9 mouse cellular contexts compared by ENCODE assay signal in the genomic region with DNA sequence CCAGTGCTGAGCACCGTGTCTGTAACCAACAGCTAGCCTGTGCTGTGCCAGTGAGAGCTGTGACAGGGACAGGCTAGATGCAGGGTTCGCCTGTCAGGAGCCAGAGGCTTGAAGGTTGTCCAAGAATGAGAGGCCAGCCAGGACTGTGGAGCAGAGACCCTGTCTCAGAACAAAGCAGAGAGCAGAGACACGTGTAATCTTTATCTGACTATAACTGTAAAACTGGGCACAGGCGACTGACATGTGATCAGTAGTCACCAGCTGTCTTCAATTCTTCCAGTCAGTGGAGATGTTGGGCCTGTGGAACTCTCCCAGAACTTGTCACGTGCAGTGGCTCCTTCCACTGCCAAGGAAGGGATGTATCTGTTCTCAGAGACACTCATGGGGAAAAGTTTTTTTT. TPM values are rescaled to one million over a fixed set of nuclear protein-coding genes. Genes with fewer than 3 reads are reported as not detected.
DNase-seq lines count a peak whose midpoint lies in the region; ATAC-seq and TF ChIP-seq lines count a peak whose summit lies in the region.
"Had no signal": no experiment of that assay in that cellular context is flagged by ENCODE, and none has a peak within 500 bp of the region (broad histone marks: within the 10 kb centered on the region; RNA-seq: fewer than 3 reads in every experiment).

No protein-coding gene starts in this region.

- no peak overlapping the region for H3K4me2 ChIP-seq in forebrain, embryonic 16.5 days (ENCODE audit: low read length)
- no peak overlapping the region for H3K4me2 ChIP-seq in forebrain, embryonic 14.5 days (ENCODE audit: low read length)
- no peak overlapping the region for H3K4me2 ChIP-seq in liver, embryonic 12.5 days
- H3K4me2 ChIP-seq in neural tube, embryonic 15.5 days = no peak overlapping the region

- no peak for TF ChIP-seq CTCF in liver, adult 2 months (IDR thresholded peaks at IDR 0.05; ENCODE audit: low read depth, low read length)

- no peak for DNase-seq in forebrain, embryonic 14.5 days (ENCODE audit: low spot score)
- DNase-seq in liver, adult 2 months (ENCODE audit: extremely low read depth, low read depth, low spot score) = peak; percentile 35
- peak; percentile 82 for DNase-seq in layer of hippocampus, adult 9-11 months
- peak; percentile 58 for DNase-seq in skeletal muscle tissue, adult 2 months (ENCODE audit: low read depth, low spot score)
- no peak for DNase-seq in natural killer cell, adult 2 months (ENCODE audit: low spot score in 2 of 2)

- peak; percentile 59 for ATAC-seq in forebrain, embryonic 16.5 days
- no peak for ATAC-seq in forebrain, embryonic 14.5 days
- ATAC-seq in liver, embryonic 12.5 days = no peak
- no peak for ATAC-seq in neural tube, embryonic 15.5 days (ENCODE audit: low FRiP score)

- no peak overlapping the region for H3K9ac ChIP-seq in forebrain, embryonic 16.5 days (replicated peaks; ENCODE audit: low read depth, low read length)
- no peak overlapping the region for H3K9ac ChIP-seq in forebrain, embryonic 14.5 days (ENCODE audit: low read length)
- no peak overlapping the region for H3K9ac ChIP-seq in liver, adult 2 months (ENCODE audit: low read depth, low read length)
- H3K9ac ChIP-seq in liver, embryonic 12.5 days = no peak overlapping the region
- H3K9ac ChIP-seq in neural tube, embryonic 15.5 days (replicated peaks) = no peak overlapping the region
- H3K9ac ChIP-seq: liver, embryonic 14.5 days had no signal

- no peaks in the 10 kb centered on the region for H3K27me3 ChIP-seq in forebrain, embryonic 16.5 days (replicated peaks; ENCODE audit: control insufficient read depth, insufficient read depth, low read length)
- H3K27me3 ChIP-seq in forebrain, embryonic 14.5 days (replicated peaks; ENCODE audit: control insufficient read depth, insufficient read depth, low read length) = no peaks in the 10 kb centered on the region
- H3K27me3 ChIP-seq in liver, adult 2 months (ENCODE audit: control insufficient read depth, insufficient read depth, low read length) = no peaks in the 10 kb centered on the region
- H3K27me3 ChIP-seq in liver, embryonic 12.5 days (replicated peaks) = no peaks in the 10 kb centered on the region
- no peaks in the 10 kb centered on the region for H3K27me3 ChIP-seq in neural tube, embryonic 15.5 days (replicated peaks)

- H3K4me1 ChIP-seq in forebrain, embryonic 16.5 days (replicated peaks; ENCODE audit: control insufficient read depth, insufficient read depth, low read length) = peaks cover 5% of the 10 kb centered on the region; the same call in 1 of the 2 replicates
- H3K4me1 ChIP-seq in forebrain, embryonic 14.5 days (ENCODE audit: control insufficient read depth, insufficient read depth, low read length) = no peaks in the 10 kb centered on the region
- peaks cover 8% of the 10 kb centered on the region for H3K4me1 ChIP-seq in liver, adult 2 months (ENCODE audit: control insufficient read depth, insufficient read depth, low read length)
- peaks cover 9% of the 10 kb centered on the region for H3K4me1 ChIP-seq in liver, embryonic 12.5 days
- peaks cover 6% of the 10 kb centered on the region for H3K4me1 ChIP-seq in neural tube, embryonic 15.5 days

- TF ChIP-seq POLR2A in liver, adult 2 months (IDR thresholded peaks at IDR 0.05; ENCODE audit: extremely low read depth, insufficient read depth, low read length) = no peak

- H3K9me3 ChIP-seq in forebrain, embryonic 16.5 days (ENCODE audit: control insufficient read depth, low read length) = no peaks in the 10 kb centered on the region
- no peaks in the 10 kb centered on the region for H3K9me3 ChIP-seq in forebrain, embryonic 14.5 days (replicated peaks; ENCODE audit: control insufficient read depth, low read length)
- 0 out of 2 replicates have a peak, but pooled peaks cover 4% of the 10 kb centered on the region for H3K9me3 ChIP-seq in liver, embryonic 12.5 days (replicated peaks)
- H3K9me3 ChIP-seq in neural tube, embryonic 15.5 days (replicated peaks) = no peaks in the 10 kb centered on the region

- H3K36me3 ChIP-seq in forebrain, embryonic 16.5 days (ENCODE audit: control insufficient read depth, insufficient read depth) = peaks cover 39% of the 10 kb centered on the region
- H3K36me3 ChIP-seq in forebrain, embryonic 14.5 days (ENCODE audit: control insufficient read depth, insufficient read depth, low read length) = peaks cover 83% of the 10 kb centered on the region
- peaks cover 21% of the 10 kb centered on the region; the same call in 1 of the 2 replicates for H3K36me3 ChIP-seq in liver, adult 2 months (ENCODE audit: control insufficient read depth, insufficient read depth, low read length)
- peaks cover 98% of the 10 kb centered on the region for H3K36me3 ChIP-seq in liver, embryonic 12.5 days
- H3K36me3 ChIP-seq in neural tube, embryonic 15.5 days = peaks cover 87% of the 10 kb centered on the region

- no peaks in the 10 kb centered on the region for H3K79me2 ChIP-seq in liver, adult 2 months (ENCODE audit: control insufficient read depth, insufficient read depth, low read length)

- whole genome bisulfite sequencing in forebrain, embryonic 16.5 days = 79% methylated on average over 5 of the region's 5 CpGs
- 84% methylated on average over 5 of the region's 5 CpGs for WGBS in forebrain, embryonic 14.5 days
- WGBS in liver, adult 2 months = 86% methylated on average over 5 of the region's 5 CpGs
- WGBS in liver, embryonic 12.5 days (ENCODE audit: insufficient replicate concordance) = 77% methylated on average over 5 of the region's 5 CpGs
- WGBS in neural tube, embryonic 15.5 days = 87% methylated on average over 5 of the region's 5 CpGs

- no peak overlapping the region for H3K4me3 ChIP-seq in forebrain, embryonic 16.5 days (replicated peaks; ENCODE audit: low read length)
- H3K4me3 ChIP-seq in forebrain, embryonic 14.5 days (ENCODE audit: low read depth, low read length) = no peak overlapping the region
- no peak overlapping the region for H3K4me3 ChIP-seq in liver, adult 2 months (ENCODE audit: insufficient read depth, low read depth, low read length)
- H3K4me3 ChIP-seq in liver, embryonic 12.5 days = no peak overlapping the region
- no peak overlapping the region for H3K4me3 ChIP-seq in neural tube, embryonic 15.5 days (replicated peaks)

- H3K27ac ChIP-seq in forebrain, embryonic 16.5 days (ENCODE audit: low read length) = peak overlapping the region; percentile 56
- no peak overlapping the region for H3K27ac ChIP-seq in forebrain, embryonic 14.5 days (ENCODE audit: low read depth, low read length)
- H3K27ac ChIP-seq in liver, adult 2 months (replicated peaks; ENCODE audit: insufficient read depth, low read depth, low read length) = peak overlapping the region; percentile 20; the same call in 1 of the 2 replicates
- H3K27ac ChIP-seq in liver, embryonic 12.5 days = no peak overlapping the region
- H3K27ac ChIP-seq in neural tube, embryonic 15.5 days (replicated peaks) = no peak overlapping the region
- H3K27ac ChIP-seq: liver, embryonic 14.5 days had no signal

RNA-seq across cellular contexts. Expression of gene Arpc3, which starts 11.1 kb away (rescaled TPM):
- 161 and 219 TPM in 2 replicates for polyA plus RNA-seq in forebrain, embryonic 16.5 days (2015; fragmentation: Nextera tagmentation; extraction: Ambion mirVana)
- polyA plus RNA-seq in forebrain, embryonic 14.5 days (2014; fragmentation: Nextera tagmentation; extraction: Ambion mirVana) = 95.5 and 119 TPM in 2 replicates
- 93.6 and 119 TPM in 2 replicates for total RNA-seq in liver, adult 2 months (2014; rRNA removed)
- 93.9 and 121 TPM in 2 replicates for polyA plus RNA-seq in liver, adult 2 months (2012; rRNA removed)
- 101 and 103 TPM in 2 replicates for polyA plus RNA-seq in liver, embryonic 12.5 days (2016; fragmentation: Nextera tagmentation; extraction: Ambion mirVana)
- polyA plus RNA-seq in neural tube, embryonic 15.5 days (2015; fragmentation: Nextera tagmentation; extraction: Ambion mirVana) = 163 and 167 TPM in 2 replicates

RNA-seq across cellular contexts. Expression of gene Anapc7, which starts 18.7 kb away (rescaled TPM):
- polyA plus RNA-seq in forebrain, embryonic 16.5 days (2015; fragmentation: Nextera tagmentation; extraction: Ambion mirVana) = 52.2 and 52.5 TPM in 2 replicates
- 33.1 and 37.3 TPM in 2 replicates for polyA plus RNA-seq in forebrain, embryonic 14.5 days (2014; fragmentation: Nextera tagmentation; extraction: Ambion mirVana)
- total RNA-seq in liver, adult 2 months (2014; rRNA removed) = 12.1 and 12.6 TPM in 2 replicates
- 12.9 and 14.4 TPM in 2 replicates for polyA plus RNA-seq in liver, adult 2 months (2012; rRNA removed)
- 23.3 and 23.9 TPM in 2 replicates for polyA plus RNA-seq in liver, embryonic 12.5 days (2016; fragmentation: Nextera tagmentation; extraction: Ambion mirVana)
- polyA plus RNA-seq in neural tube, embryonic 15.5 days (2015; fragmentation: Nextera tagmentation; extraction: Ambion mirVana) = 47.3 and 47.5 TPM in 2 replicates

RNA-seq across cellular contexts. Expression of gene Fam216a, which starts 30.6 kb away (rescaled TPM):
- polyA plus RNA-seq in forebrain, embryonic 16.5 days (2015; fragmentation: Nextera tagmentation; extraction: Ambion mirVana) = 122 and 124 TPM in 2 replicates
- 146 and 157 TPM in 2 replicates for polyA plus RNA-seq in forebrain, embryonic 14.5 days (2014; fragmentation: Nextera tagmentation; extraction: Ambion mirVana)
- total RNA-seq in liver, adult 2 months (2014; rRNA removed) = 3.4 and 4.2 TPM in 2 replicates
- 2.8 and 3.4 TPM in 2 replicates for polyA plus RNA-seq in liver, adult 2 months (2012; rRNA removed)
- 29.6 and 31.6 TPM in 2 replicates for polyA plus RNA-seq in liver, embryonic 12.5 days (2016; fragmentation: Nextera tagmentation; extraction: Ambion mirVana)
- 133 and 152 TPM in 2 replicates for polyA plus RNA-seq in neural tube, embryonic 15.5 days (2015; fragmentation: Nextera tagmentation; extraction: Ambion mirVana)

RNA-seq across cellular contexts. Expression of gene Gpn3, which starts 31.1 kb away (rescaled TPM):
- 50.0 and 57.0 TPM in 2 replicates for polyA plus RNA-seq in forebrain, embryonic 16.5 days (2015; fragmentation: Nextera tagmentation; extraction: Ambion mirVana)
- polyA plus RNA-seq in forebrain, embryonic 14.5 days (2014; fragmentation: Nextera tagmentation; extraction: Ambion mirVana) = 54.9 and 57.2 TPM in 2 replicates
- total RNA-seq in liver, adult 2 months (2014; rRNA removed) = 14.1 and 18.4 TPM in 2 replicates
- polyA plus RNA-seq in liver, adult 2 months (2012; rRNA removed) = 23.5 and 24.6 TPM in 2 replicates
- 80.3 and 85.1 TPM in 2 replicates for polyA plus RNA-seq in liver, embryonic 12.5 days (2016; fragmentation: Nextera tagmentation; extraction: Ambion mirVana)
- 45.7 and 51.5 TPM in 2 replicates for polyA plus RNA-seq in neural tube, embryonic 15.5 days (2015; fragmentation: Nextera tagmentation; extraction: Ambion mirVana)

RNA-seq across cellular contexts. Expression of gene Vps29, which starts 48.6 kb away (rescaled TPM):
- polyA plus RNA-seq in forebrain, embryonic 16.5 days (2015; fragmentation: Nextera tagmentation; extraction: Ambion mirVana) = 264 and 288 TPM in 2 replicates
- 288 and 315 TPM in 2 replicates for polyA plus RNA-seq in forebrain, embryonic 14.5 days (2014; fragmentation: Nextera tagmentation; extraction: Ambion mirVana)
- total RNA-seq in liver, adult 2 months (2014; rRNA removed) = 52.8 and 58.8 TPM in 2 replicates
- polyA plus RNA-seq in liver, adult 2 months (2012; rRNA removed) = 24.9 and 27.9 TPM in 2 replicates
- polyA plus RNA-seq in liver, embryonic 12.5 days (2016; fragmentation: Nextera tagmentation; extraction: Ambion mirVana) = 133 and 137 TPM in 2 replicates
- polyA plus RNA-seq in neural tube, embryonic 15.5 days (2015; fragmentation: Nextera tagmentation; extraction: Ambion mirVana) = 309 and 343 TPM in 2 replicates

Comparison
In these comparisons a context has a peak if more than half of its experiments do, and no peak if none do; other contexts are left out.
1. H3K27ac ChIP-seq: peak in forebrain, embryonic 16.5 days (single experiment) and liver, adult 2 months (single experiment); none in forebrain, embryonic 14.5 days (single experiment), liver, embryonic 12.5 days (single experiment) and neural tube, embryonic 15.5 days (single experiment).
2. DNase-seq: peak in liver, adult 2 months (single experiment), layer of hippocampus, adult 9-11 months (single experiment) and skeletal muscle tissue, adult 2 months (single experiment); none in forebrain, embryonic 14.5 days (single experiment) and natural killer cell, adult 2 months (0 of 2).